Mouse (Mus musculus): ENCODE results near the gene Riox2. TPM values are rescaled to one million over a fixed set of nuclear protein-coding genes. Genes with fewer than 3 reads are reported as not detected.

Gene Riox2
- polyA plus RNA-seq, 1 experiment = 10.4 TPM

DNA sequence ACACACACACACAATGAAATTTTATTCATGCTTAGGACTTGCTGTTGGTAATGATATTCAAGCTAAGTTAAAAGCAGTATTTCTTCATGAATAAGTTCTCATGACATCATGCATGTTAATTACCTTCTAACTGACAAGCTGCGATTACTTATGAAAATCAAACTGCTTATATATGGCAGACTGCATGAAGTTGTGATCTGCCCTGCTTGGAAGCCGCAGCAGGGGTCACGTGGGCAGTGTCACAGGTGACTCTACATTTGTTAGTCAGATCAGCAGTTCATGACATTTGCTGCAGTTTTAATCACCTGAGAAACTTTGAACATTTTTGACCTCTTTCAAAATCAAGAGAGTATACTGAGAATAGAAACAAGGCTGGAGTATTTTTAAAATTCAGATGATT, 69.4 kb downstream of the Riox2 start:
- TF ChIP-seq CTCF (IDR thresholded peaks at IDR 0.05; ENCODE audit: extremely low read depth, insufficient read depth, low read length) = no peak
- no peak for TF ChIP-seq POLR2A (IDR thresholded peaks at IDR 0.05; ENCODE audit: extremely low read depth, insufficient read depth, low read length)
- Histone ChIP-seq H3K4me1 (ENCODE audit: control insufficient read depth, insufficient read depth, low read length) (no peaks in the 10 kb centered on the region), H3K27ac (ENCODE audit: insufficient read depth, low read length) (no peak overlapping the region), H3K4me3 (ENCODE audit: insufficient read depth, low read length) (no peak overlapping the region)

DNA sequence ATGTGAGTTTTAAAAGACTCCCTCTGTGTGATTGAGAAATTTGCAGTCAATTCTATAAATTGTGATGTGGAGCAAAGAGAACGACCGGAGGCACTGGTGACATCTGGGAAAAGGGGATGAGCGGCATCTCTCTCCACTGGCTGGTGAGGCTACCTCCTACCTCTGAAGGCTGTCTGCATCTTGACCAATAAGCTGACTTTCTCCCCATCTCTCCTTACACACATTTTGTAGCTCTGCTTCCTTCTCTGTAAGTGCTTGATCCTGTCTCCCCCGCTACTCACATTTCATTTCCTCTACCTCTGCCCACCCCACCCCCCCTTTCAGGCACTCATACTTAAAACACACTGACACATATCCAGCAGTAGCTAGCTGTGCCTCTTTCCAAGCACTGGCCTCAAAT, 69.8 kb downstream of the Riox2 start:
- no peak overlapping the region for H3K4me3 ChIP-seq (ENCODE audit: insufficient read depth, low read length)
- TF ChIP-seq CTCF (IDR thresholded peaks at IDR 0.05; ENCODE audit: extremely low read depth, insufficient read depth, low read length) (no peak), POLR2A (IDR thresholded peaks at IDR 0.05; ENCODE audit: extremely low read depth, insufficient read depth, low read length) (no peak)
- H3K4me1 ChIP-seq (ENCODE audit: control insufficient read depth, insufficient read depth, low read length) = no peaks in the 10 kb centered on the region
- no peak overlapping the region for H3K27ac ChIP-seq (ENCODE audit: insufficient read depth, low read length)

Other genes with a start within 250 kb of the Riox2 start
- not detected in 2 replicates for gene Olfr201, start 199.1 kb upstream of the Riox2 start, polyA plus RNA-seq (2012; rRNA removed)
- not detected in 2 replicates for gene Olfr202, start 185.0 kb upstream of the Riox2 start, polyA plus RNA-seq (2012; rRNA removed)
- not detected in 2 replicates for gene Olfr203, start 172.9 kb upstream of the Riox2 start, polyA plus RNA-seq (2012; rRNA removed)
- not detected in 2 replicates for gene Olfr204, start 153.5 kb upstream of the Riox2 start, polyA plus RNA-seq (2012; rRNA removed)
- not detected in 2 replicates for gene Olfr205, start 140.6 kb upstream of the Riox2 start, polyA plus RNA-seq (2012; rRNA removed)
- not detected in 2 replicates for gene Olfr206, start 122.5 kb upstream of the Riox2 start, polyA plus RNA-seq (2012; rRNA removed)
- gene Olfr209, start 107.8 kb upstream of the Riox2 start, polyA plus RNA-seq (2012; rRNA removed) = not detected in 2 replicates
- gene Gabrr3, start 64.4 kb upstream of the Riox2 start, polyA plus RNA-seq (2012; rRNA removed) = 0.02 TPM in 2 replicates
- 2.6 and 4.0 TPM in 2 replicates for gene Crybg3, start 129.2 kb downstream of the Riox2 start, polyA plus RNA-seq (2012; rRNA removed)
- 21.0 and 23.1 TPM in 2 replicates for gene Arl6, start 167.6 kb downstream of the Riox2 start, polyA plus RNA-seq (2012; rRNA removed)